Mouse (Mus musculus): ENCODE results near the gene Muc1.
"Not testable (repeated sequence)": the region's sequence is repeated elsewhere in the genome, so short reads cannot be mapped to it uniquely, and the experiment has no call there.

Muc1 gene

DNA sequence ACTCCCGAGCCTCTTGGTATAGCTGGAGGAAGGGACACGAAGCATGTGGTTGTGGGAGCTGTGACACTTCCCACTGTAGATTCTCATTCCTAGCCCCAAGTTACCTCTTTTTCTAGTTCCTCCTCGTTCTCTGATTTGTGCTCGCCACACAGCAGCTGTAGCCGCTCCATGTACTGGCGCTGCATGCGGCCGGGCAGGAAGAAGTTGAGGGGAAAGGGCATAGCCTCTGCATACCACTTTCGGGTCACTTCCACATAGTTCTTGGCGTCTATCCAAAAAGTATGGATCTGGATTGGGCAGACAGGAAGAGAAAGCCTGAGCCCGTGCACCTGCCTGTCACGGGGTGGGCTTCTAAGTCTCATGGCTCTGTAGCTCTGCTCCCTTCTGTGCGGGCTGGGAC, 18.7 kb upstream of the Muc1 start:
- DNase-seq (ENCODE audit: low read depth), result no peak

GRCm38 (mm10) chr3:89210731-89211130, 18.1 kb upstream of the Muc1 start:
- DNase-seq (ENCODE audit: low read depth), result no peak

DNA sequence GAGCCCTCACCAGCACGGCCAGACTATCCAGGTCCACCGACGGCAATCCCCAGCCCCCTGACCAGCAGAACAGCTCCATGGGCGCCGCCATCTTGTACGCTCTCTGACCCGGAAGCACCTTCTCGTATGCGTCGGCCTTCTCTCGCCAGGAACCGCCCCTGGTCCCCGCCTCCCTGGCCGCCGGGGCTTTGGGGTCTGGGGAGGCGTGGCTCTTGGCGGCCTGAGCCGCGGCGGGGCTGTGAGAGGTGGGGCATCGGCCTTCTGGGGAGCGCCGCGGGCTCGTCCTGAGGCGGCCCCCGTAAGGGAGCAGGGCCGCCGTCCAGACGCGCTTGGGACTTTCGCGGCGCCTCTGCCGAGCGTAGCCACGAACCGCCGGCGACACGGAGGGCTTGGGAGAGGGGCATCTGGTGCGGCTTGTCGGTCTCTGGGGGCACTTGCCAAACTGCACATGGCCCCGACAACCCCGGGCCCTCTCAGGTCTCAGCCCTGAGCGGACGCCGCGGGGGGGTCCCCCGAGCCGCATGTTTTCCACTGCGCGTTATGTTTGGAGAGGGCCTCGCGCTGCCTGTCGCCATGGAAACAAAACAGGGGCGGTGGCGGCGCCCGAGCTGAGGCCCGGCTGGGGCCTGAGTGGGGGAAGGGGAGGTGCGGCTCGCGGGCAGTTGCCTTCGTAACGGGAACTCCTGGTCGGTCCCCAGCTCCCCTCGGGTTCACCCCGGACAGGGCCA, 14.9 kb upstream of the Muc1 start:
- peak; percentile 61 for DNase-seq (ENCODE audit: low read depth)

- DNase-seq (ENCODE audit: low read depth), result no peak
Measured at GRCm38 (mm10) chr3:89214681-89215411, 14.0 kb upstream of the Muc1 start, which contains the start of gene Thbs3. TSS of gene Thbs3 (plus strand) at chr3:89215180.

- peak; percentile 61 for DNase-seq (ENCODE audit: low read depth)
Measured at GRCm38 (mm10) chr3:89215853-89216252, 13.0 kb upstream of the Muc1 start.

DNA sequence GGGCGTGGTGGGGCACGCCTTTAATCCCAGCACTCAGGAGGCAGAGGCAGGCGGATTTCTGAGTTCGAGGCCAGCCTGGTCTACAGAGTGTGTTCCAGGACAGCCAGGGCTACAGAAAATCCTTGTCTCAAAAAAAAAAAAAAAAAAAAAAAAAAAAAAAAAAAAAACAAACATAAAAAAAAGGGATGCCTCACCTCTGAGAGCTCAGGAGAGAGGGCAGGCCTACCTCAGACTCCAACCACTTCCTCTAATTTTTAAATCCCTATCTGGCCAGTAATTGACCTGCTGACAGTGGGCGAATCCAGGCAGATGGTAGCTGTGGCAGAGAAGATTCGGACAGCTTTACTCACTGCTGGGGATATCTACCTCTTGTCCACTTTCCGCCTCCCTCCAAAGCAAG, 12.4 kb upstream of the Muc1 start:
- DNase-seq (ENCODE audit: low read depth), result not testable (repeated sequence)

DNA sequence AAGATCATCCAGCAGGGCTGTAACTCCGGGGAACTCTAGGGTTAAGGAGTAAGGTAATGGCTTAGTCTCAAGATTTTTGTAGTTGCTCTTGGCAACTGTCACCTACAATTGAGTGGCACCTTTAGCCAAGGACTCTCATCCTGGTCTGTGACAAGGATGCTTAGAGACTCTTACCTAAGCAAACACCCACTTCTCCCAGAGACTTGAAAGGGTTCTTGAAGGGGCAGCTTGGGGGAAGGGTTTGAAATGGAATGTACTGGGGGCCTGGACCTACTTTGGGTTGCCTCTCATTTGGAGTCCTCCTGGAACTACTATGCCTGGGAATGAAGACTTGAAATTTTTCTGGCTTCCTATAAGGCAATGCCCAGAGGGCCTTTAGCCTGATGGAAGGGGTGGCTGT, 10.6 kb upstream of the Muc1 start:
- DNase-seq (ENCODE audit: low read depth), result no peak

GRCm38 (mm10) chr3:89219546-89219945, 9.3 kb upstream of the Muc1 start:
- no peak for DNase-seq (ENCODE audit: low read depth)

- DNase-seq (ENCODE audit: low read depth), result no peak
Measured at GRCm38 (mm10) chr3:89221167-89221566, 7.7 kb upstream of the Muc1 start.

GRCm38 (mm10) chr3:89224796-89225195, 4.1 kb upstream of the Muc1 start:
- no peak for DNase-seq (ENCODE audit: low read depth)

DNA sequence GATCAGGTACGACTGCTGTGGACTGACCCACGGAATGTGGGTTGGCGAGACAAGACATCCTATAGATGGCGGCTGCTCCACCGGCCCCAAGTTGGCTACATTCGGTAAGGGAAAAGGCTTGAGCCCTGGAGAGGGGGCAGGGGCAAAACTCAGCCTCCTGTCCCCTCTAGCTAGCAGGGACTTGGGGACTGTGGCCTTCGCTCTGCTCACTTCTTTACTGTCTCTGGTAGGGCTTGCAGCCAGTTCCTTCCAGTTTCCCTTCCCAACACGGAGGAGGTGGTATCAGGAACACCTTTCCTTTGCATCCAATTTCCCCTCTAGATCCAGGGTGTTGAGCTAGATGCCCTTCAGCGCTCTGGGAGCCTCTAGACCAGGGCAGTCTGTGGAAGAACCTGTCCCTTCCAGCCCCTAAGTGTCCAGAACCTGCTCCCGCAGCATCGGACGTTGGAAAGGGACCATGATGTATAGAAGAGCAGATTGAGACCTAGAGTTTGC, 3.5 kb upstream of the Muc1 start:
- no peak for DNase-seq (ENCODE audit: low read depth)

DNA sequence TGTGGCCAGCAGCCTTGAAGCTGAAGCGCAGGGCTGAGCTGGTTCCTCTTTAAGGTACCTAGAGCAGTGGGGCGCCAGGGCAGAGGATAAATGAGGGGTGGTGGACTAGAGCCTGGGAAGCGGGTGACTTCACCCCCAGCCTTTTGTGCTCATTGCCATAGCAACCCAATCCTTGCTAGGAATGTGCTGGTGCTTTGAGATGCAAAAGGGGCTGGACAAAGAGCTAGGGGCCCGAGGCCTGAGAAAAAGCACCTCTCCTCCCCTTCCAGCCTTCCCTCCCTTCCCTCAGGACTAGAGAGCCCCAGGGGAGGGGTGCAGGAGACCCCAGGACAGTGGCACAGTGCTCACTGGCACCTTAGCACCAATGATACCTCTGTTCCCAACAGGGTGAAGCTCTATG, 2.9 kb upstream of the Muc1 start:
- no peak for DNase-seq (ENCODE audit: low read depth)

GRCm38 (mm10) chr3:89226361-89226760, 2.5 kb upstream of the Muc1 start:
- DNase-seq (ENCODE audit: low read depth), result no peak

GRCm38 (mm10) chr3:89226900-89227299, 2.0 kb upstream of the Muc1 start, which contains the start of gene Mtx1:
TSS of gene Mtx1 (minus strand) at chr3:89227088.
- DNase-seq (ENCODE audit: low read depth), result no peak

- DNase-seq (ENCODE audit: low read depth), result peak; percentile 94
Measured at GRCm38 (mm10) chr3:89227307-89228179, 1.3 kb upstream of the Muc1 start.

GRCm38 (mm10) chr3:89228180-89228549, 692 bp upstream of the Muc1 start:
- no peak for DNase-seq (ENCODE audit: low read depth)

- no peak for DNase-seq (ENCODE audit: low read depth)
Measured at GRCm38 (mm10) chr3:89229276-89229675, 419 bp downstream of the Muc1 start.

GRCm38 (mm10) chr3:89230561-89230960, 1.7 kb downstream of the Muc1 start:
- DNase-seq (ENCODE audit: low read depth), result no peak

DNA sequence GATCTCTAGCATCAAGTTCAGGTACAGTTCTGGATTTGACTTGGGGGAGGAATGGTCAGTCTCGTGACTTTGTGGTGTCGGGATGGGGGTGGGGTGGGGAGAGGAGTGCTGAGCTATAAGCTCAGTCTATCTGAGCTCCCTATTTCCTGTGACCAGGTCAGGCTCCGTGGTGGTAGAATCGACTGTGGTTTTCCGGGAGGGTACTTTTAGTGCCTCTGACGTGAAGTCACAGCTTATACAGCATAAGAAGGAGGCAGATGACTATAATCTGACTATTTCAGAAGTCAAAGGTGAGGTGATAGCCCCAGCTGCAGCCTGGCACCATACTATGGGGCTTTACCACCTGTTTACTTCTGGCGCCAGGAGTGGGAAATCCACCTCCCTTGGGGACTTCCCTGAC, 2.5 kb downstream of the Muc1 start:
- no peak for DNase-seq (ENCODE audit: low read depth)

- no peak for DNase-seq (ENCODE audit: low read depth)
Measured at GRCm38 (mm10) chr3:89231772-89232275, 3.0 kb downstream of the Muc1 start.

DNA sequence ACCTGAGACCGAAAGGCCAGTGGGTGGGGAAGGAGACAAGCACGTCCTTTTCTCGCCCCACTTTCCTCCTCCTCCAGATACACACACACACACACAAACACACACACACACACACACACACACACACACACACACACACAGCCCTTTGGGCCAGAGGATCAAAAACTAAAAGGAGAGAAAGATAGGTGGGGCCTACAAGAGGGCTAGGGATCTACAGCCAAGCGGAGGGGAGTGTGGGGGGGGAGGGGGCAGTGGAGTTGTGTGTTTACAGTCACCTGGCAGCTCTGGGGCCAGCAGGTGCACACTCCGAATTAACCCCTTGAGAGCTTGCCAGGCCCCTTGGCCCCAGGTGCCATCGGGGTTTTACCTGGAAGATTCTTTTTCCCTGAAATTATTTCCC, 3.8 kb downstream of the Muc1 start:
- no peak for DNase-seq (ENCODE audit: low read depth)

- no peak for DNase-seq (ENCODE audit: low read depth)
Measured at GRCm38 (mm10) chr3:89233562-89234110, 4.8 kb downstream of the Muc1 start.
